Mouse (Mus musculus) cerebellum, adult (tissue): Measurements from ENCODE around the gene Olfr1306.

Experiments
- ATAC-seq: cut with Nextera tagmentation; 2 replicates; pipeline ENCODE4 v1.9.2; 2017; ENCODE audit warnings: mild to moderate bottlenecking, moderate library complexity, mixed read lengths; ENCODE audit not compliant: insufficient number of reproducible peaks, low FRiP score, low TSS enrichment

Olfr1306 gene

DNA sequence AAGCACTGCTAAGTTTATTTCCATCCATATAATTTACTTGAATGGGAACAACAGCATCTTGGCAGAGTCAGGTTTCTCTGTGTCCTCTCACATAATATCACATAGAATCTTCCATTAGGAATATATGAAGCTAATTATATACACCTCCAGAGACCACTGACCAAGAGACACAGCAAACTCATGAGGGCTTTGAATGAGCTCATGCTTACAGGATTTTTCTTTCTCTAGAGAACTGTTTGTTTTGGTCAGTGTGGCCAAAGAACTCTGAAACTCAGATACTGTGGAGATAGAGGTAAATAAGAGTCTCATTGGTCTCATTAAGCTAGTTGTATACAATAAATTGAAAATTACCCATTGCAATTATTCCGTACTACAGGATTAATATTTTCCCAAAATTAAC lies at the start of gene Olfr1306:
TSS of gene Olfr1306 (minus strand) at position 101 of the 400 bp plus-strand sequence.
- ATAC-seq: no peak

DNA sequence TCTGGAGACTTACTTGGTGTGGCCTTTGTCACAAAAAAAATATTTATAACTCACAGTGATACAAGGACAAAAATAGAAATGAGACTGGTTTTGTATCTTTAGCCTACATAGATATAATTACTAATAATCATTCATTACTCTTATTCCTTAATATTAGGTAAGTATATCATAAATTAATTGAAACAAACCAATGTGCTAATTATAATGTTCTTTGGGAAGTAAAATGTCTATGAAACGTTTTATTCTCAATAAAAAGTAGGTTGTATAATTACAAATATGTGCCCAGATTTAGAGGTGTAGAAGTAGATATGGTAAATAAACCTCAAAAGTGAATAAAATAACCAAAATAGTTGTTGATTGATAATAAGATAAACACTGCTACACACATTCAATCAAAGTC lies 48.8 kb upstream of the Olfr1306 start, which contains the start of gene Olfr1308:
TSS of gene Olfr1308 (minus strand) at position 101 of the 400 bp plus-strand sequence.
- ATAC-seq: no peak

DNA sequence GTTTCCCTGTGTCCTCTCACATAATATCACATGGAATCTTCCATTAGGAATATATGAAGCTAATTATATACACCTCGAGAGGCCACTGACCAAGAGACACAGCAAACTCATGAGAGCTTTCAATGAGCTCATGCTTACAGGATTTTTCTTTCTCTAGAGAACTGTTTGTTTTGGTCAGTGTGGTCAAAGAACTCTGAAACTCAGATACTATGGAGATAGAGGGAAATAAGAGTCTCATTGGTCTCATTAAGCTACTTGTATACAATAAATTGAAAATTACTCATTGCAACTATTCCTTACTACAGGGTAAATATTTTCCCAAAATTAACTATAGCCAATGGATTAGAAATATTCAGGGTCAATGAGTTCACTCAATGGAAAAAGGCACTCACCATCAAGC lies 33.3 kb upstream of the Olfr1306 start, which contains the start of gene Olfr1307:
TSS of gene Olfr1307 (minus strand) at position 101 of the 400 bp plus-strand sequence.
- ATAC-seq: no peak

DNA sequence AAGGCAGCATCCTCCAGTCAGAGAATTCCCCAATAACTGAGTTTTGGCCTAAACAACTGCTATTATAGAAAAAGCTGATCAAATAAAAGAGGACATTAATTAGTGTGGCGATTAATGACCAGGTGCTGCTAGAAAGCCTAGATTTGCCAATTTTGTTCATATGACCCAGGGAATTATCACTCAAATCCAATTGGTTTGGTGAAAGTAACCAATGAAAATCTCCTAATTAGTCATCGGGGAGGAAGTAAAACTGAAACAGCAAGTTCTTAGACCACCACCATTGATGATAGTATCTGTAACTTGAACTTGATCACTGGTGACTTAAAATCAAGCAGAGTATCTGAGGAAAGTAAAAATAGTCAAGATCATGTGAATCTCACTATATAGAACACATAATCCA lies 39.0 kb downstream of the Olfr1306 start, which contains the start of gene Olfr1305:
TSS of gene Olfr1305 (minus strand) at position 101 of the 400 bp plus-strand sequence.
- ATAC-seq: no peak
